Mouse (Mus musculus): Measurements from ENCODE around the gene Gpr31b.
"Not testable (repeated sequence)": the region's sequence is repeated elsewhere in the genome, so short reads cannot be mapped to it uniquely, and the experiment has no call there.

Gpr31b gene

DNA sequence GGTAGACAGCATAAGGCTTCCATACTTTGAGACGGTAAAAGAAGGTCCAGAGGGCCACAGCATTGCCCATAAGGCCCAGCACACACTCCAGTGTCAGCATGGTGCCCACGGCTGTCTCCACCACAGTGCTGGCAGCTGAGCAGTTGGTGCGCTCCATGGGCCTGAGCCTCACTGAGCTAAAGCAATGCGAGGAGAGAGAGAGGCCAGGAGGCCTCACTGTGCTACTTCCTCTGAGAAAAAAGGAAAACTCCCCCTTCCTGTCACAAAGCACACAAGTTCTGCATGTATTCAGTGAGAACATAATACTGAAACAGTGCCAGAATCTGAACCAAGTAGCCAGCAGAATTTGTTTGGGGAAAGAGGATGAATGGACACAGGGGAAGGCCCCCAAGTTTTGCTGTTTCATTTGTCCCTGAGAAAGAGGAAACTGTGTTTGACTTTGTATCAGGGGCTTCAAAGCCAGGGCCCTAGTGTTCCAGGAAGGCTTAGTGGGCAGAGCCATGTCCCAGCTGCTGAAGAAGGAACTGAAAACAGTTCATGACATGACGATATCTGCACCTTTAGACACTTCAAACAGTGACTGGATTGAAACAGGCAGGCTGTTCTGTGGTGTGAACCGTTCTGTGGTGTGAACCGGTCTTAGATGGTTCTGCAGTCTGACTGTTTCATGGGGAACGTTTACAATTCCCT is at the start of gene Gpr31b:
Gene Gpr31b (minus strand): TSS at position 173 of the 690 bp plus-strand sequence.
- DNase-seq (ENCODE audit: low read depth, low spot score), result not testable (repeated sequence)

DNA sequence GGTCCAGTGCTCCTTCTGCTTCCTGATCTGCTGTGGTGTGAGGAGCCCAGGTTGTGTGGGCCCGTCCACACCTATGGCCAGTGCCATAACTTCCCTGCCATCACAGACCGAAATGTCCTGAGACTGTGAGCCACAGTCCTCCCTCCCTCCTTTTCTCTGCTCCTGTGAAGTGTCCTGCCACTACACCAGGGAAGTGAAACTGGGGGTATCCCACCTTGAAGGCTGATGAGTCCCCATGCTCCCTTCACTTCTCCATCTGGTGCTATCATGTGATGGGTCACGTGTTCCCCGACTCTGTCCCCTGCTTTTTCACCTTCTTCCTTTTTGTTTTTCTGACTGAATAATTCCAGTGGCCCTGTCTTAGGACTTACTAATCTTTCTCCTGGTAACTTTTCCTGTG is 40.9 kb upstream of the Gpr31b start:
- not testable (repeated sequence) for DNase-seq (ENCODE audit: low read depth, low spot score)

DNA sequence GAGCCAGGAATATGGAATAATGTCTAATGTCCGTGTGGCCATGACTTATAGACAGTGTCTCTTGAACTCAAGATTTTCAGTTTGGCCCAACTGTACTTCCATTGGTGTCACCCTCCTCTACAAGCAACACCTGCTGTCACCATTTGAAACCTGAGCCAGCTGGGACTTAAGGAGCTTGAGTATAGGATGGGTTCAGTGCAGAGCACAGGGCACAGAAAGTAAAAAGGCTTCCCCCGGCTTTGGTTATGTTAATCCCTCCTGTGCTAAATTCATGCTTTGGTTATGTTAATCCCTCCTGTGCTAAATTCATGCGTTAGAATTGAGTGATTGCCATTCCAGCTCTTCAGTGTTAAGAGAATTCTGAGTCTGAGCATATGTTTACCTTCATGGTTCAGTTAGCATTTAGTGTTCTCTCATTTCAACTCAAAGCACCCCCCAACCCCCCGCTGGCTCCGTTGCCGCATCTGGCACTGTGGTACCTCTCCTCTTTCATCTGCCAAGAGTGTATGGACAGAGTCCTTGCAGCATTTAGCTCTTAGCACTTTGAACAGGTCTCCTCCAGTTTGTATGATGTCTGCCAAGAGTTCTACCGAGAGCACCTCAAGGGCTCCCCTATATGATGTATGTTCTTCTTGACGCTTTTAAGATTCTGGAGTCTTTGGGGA is 40.1 kb upstream of the Gpr31b start:
- not testable (repeated sequence) for DNase-seq (ENCODE audit: low read depth, low spot score)

DNA sequence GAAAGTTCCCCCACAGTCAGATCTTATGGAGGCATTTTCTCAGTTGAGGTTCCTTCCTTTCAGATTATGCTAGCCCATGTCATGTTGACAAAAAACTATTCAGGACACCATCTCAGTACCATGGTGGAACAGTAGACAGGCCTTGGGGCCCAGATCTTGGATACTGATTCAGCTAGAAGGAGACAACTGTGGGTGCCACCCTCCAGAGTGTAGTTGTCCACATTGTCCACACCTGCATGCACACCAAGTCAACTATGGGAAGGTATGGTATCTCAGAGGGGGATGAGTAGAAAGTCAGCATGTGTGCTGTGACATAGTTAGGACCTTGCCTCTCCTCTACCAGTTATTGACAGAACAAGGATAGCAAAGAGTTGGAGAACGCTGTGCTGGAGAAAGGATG is 39.4 kb upstream of the Gpr31b start:
- not testable (repeated sequence) for DNase-seq (ENCODE audit: low read depth, low spot score)

DNA sequence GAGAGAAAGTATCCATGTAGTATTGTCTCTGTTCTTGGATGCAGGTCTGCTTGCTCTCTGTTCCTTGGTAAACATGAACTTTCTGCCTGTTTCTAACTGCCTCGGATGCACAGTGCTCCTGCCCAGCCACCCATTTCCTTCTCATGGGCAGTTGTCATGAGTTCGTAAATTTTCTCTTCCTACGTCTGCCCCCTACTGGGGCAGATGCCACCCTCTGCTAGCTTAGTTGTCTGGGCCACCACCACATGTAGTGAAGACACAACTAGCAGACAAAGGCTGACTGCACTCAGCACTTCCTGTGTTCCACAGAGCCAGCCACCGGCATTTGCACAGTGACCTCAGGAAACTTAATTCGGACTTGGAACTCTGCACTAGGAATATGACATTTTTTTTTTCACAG is 17.1 kb upstream of the Gpr31b start:
- DNase-seq (ENCODE audit: low read depth, low spot score), result not testable (repeated sequence)

DNA sequence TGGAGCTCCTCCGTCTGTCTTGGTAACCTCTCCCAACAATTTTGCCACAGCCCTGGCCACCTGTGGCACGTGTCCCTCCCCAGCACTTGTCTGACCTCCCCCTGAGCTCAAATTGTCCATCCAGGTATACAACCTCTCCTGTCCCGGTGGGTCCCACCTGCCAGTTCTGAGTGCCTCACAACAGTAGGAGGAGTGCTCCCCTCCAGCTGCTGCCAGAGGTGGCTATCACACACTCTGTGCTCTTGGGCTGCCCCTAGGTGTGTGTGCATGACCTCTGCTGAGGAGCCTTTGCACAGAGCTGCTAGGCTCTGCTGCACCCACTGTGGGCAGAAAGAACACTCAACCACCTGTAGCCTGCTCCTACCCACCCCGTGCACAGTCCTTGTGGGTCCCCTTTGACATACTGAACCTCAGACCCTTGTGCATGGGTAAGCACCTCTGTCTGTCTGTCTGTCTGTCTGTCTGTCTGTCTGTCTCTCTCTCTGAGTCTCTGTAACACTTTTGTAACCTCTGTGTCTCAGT is 15.8 kb upstream of the Gpr31b start:
- not testable (repeated sequence) for DNase-seq (ENCODE audit: low read depth, low spot score)

DNA sequence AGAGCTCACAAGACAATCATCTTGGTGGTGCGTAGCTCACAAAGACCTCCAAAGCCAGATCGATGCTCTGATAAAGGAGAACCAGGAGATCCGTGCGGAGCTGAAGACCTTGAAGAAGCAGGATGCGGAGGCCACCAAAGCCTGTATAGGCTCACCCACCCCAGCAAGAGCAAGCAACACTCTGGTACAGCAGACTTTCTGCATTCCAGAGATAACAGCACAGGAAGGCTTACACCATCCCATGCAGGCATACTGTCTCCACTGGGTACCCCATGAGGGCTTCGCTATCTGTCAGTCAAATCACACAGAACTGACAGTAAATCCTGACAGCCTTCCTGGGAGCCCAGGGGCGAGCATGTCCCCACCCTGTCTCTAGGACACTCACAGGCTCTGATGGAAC is 10.8 kb upstream of the Gpr31b start:
- not testable (repeated sequence) for DNase-seq (ENCODE audit: low read depth, low spot score)

DNA sequence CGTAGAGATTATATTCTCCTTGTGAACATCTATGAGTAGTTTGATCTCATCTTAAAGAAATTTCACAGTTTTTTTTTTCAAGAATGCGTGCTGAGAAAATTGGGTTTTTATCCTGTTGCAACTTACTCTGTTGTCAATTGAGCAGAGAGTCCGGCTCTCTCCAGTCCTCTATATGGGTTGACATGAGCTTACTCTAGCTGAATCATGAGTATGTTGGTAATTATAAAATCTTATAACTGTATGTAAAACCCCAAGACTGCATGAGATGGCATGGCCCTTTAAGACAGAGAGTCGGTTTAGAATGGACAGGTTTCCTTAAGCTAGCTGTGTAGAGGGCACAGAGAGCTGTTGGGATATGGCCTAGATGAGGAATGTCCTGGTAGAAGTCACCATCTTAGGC is 8.7 kb upstream of the Gpr31b start, which contains the start of gene Tcp10b:
Gene Tcp10b (plus strand): TSS at position 301 of the 400 bp plus-strand sequence.
- not testable (repeated sequence) for DNase-seq (ENCODE audit: low read depth, low spot score)

DNA sequence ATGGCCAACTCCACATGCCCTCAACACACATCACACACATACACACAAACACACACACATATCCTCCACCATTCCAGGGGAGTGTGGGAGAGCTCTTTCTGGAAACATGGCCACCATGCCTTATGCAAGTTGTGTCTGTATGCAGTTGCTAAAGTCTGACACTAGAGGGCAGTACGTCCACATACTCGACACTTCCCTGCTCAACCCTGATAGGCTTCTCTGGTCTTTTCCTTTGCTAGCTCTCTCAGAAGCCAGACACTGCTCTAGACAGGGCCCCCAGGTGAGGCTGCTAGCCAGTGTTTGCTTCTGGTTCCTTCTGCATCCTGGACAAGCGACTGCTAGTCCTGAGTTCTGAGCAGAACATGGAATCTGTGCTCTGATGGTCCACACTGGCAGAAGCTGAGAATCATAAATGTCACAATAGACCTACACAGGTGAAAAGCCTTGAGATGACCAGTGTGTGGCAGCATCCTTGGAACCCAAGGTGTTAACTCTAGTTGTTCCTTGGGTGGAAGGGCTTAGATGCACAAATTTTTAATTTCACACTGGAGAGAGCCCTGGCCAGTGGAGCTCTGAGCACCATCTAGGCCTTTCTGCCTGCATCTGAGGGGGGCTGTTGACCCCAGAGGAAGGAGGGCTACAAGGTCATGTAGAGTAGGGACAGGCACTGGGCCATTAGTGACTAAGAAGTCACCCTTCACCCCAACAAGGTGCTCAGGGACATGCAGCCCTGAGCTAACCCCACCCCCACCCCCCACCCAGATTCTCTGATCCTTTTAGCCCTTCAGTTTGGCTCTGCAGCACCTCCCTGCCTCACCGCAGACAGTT is 8.0 kb downstream of the Gpr31b start:
- peak; percentile 37 for DNase-seq (ENCODE audit: low read depth, low spot score)

DNA sequence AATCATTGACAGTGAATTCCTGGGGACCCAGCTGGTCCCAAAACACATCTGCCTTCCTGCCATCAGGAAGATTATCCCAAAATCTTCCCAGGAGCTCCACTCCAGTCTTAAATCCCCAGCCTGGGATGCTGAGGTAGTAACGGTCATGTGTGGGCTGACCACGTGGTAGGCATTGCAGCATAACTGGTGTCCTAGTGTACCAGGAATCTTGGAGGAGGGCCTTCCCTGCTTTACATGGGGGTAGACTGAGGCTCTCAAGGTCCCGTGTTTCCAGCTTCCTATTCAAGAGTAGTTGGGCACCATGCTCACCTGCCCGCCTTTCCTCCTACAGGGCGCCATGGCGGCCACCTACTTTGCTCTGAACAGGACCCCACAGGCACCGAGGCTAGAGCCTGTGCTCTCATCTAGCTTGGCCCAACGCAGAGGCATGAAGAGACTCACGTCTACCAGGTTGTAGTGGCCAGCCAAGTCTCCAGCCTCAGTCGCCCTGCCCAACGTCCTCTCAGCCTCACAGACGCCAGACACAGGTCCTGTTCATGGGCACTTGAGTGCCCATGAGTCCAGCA is 15.4 kb downstream of the Gpr31b start:
- not testable (repeated sequence) for DNase-seq (ENCODE audit: low read depth, low spot score)

DNA sequence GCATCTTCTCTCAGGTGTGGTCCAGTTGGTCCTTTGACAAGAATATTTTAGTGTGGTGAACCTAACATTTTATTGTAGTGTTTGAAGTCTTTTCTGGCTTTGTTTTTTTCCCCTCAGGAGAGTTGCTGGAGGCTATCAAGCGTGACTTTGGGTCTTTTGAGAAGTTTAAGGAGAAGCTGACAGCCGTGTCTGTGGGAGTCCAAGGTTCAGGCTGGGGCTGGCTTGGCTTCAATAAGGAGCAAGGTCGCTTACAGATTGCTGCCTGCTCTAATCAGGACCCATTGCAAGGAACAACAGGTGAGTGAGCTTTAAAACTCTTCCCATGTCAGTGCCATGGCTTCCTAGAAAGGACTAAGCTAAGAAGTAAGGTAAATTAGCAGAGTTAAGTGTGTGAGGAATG is 38.8 kb downstream of the Gpr31b start:
- DNase-seq (ENCODE audit: low read depth, low spot score), result no peak

DNA sequence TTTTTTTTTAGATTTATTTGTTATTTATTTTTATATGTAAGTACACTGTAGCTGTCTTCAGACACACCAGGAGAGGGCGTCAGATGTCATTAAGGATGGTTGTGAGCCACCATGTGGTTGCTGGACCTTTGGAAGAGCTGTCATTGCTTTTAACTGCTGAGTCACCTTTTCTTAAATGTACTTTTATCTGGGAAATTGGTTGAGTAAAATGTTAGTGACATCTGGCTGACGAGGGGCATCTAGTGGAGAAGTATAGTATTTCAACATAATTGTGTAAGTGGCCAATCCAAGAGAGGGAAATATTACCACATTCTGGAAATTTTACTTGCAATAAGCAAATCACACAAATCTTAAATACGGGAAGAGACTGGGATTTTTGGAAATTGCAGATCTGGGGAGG is 42.2 kb downstream of the Gpr31b start:
- DNase-seq (ENCODE audit: low read depth, low spot score), result no peak

DNA sequence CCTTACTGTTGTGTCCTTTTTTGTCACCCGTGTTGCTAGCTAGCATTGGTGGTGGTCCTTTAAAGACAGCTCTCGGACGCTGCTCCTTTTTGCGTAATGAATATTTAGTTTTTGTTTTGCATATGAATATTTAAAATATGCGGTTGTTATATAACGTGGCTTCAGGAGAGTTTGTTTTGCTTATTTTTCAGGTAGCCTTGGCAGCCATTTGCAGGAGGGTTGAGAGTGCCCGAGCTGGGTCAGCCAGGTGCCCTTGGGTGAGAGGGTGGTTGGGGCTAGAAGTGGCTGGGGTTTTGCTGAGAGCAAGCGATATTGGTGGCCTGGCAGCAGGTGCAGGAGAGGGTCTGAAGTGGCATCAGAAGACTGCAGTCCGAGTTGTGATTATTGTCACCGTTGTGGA is 43.6 kb downstream of the Gpr31b start:
- DNase-seq (ENCODE audit: low read depth, low spot score), result no peak

DNA sequence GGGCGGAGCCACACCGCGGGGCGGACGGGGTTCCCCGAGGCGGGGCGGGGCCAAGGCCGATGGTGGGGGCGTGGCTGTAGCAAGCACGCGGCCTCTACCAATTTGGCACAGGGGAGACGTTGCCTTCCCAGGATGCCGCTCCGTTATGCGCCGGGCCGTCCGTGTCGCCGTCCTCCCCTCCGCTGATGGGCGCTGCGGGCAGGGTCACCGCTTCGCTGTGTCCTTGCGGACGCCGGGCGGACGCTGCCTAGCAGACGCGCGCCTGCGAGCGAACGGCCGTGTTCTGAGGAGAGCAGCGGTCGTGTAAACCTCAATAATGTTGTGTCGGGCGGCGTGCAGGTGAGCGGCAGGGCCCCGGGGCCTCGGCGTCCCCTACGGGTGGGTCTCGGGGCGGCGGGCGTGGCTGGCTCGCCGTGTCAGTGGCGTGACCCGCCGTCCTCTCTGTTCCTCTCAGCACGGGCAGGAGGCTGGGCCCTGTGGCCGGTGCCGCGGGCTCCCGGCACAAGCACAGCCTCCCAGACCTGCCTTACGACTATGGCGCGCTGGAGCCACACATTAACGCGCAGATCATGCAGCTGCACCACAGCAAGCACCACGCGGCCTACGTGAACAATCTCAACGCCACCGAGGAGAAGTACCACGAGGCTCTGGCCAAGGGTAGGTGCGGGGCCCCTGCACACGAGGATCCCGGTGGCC is 44.2 kb downstream of the Gpr31b start:
- peak; percentile 96 for DNase-seq (ENCODE audit: low read depth, low spot score)

DNA sequence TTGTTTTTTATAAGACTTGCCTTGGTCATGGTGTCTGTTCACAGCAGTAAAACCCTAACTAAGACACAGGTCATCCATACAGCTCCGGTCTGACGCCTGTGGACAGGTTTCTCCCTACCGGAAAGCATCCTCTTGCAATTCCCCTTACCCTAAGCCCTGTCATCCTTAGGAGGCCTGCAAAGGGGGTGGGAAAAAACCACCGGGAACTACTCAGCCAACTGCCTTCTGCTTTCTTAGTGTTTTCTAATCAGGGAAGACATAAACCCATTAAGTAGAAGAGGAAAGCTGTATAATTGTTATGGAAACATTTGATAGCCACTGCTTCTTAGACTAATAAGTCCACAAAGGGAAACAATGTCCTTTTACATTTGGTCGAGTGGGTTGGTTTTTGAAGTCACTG is 45.1 kb downstream of the Gpr31b start:
- no peak for DNase-seq (ENCODE audit: low read depth, low spot score)

DNA sequence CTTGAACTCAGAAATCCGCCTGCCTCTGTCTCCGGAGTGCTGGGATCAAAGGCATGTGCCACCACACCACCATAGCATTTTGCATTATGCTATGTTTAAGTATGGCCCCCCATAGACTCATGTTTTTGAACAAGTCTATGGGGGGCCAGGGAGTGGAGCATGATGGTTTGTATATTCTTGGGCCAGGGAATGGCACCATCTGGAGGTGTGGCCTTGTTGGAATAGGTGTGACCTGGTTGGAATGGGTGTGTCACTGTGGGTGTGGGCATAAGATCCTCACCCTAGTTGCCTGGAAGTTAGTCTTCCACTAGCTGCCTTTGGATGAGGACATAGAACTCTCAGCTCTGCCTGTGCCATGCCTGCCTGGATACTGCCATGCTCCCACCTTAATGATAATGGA is 45.5 kb downstream of the Gpr31b start, which contains the start of gene Sod2:
Gene Sod2 (plus strand): TSS at position 301 of the 400 bp plus-strand sequence.
- not testable (repeated sequence) for DNase-seq (ENCODE audit: low read depth, low spot score)

DNA sequence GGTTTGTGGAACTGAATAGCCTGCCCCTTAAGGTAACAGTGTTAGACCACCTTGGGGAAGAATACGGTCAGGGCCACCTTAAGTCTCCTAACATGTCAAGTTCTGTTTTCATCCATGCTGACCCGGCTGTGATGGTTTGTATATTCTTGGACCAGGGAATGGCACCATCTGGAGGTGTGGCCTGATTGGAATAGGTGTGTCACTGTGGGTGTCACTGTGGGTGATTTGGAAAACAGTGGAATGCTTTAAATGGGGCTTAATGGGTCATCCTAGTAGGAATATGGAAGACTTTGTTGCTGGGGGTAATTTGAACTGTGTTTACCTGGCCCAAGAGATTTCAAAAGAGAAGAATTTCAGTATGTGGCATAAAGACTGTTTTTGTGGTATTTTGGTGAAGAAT is 47.7 kb downstream of the Gpr31b start:
- DNase-seq (ENCODE audit: low read depth, low spot score), result not testable (repeated sequence)

DNA sequence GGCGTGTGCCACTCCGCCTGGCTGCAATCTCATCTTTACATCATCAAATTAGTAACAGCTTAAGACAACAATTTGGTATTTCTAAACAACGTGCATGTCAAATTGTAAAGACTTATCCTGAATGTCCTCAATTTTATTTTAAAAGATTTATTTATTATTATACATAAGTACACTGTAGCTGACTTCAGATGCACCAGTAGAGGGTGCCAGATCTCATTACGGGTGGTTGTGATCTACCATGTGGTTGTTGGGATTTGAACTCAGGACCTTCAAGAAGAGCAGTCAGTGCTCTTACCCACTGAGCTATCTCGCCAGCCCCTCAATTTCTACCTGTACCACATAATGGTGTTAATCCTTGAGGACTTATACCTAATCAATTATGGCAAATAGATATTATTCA is 49.9 kb downstream of the Gpr31b start:
- DNase-seq (ENCODE audit: low read depth, low spot score), result not testable (repeated sequence)

Data from skeletal muscle tissue, adult 2 months (tissue).